Mouse (Mus musculus): ENCODE measurements around the gene Olfr1258.
"Not testable (repeated sequence)": the region's sequence is repeated elsewhere in the genome, so short reads cannot be mapped to it uniquely, and the experiment has no call there.

The Olfr1258 gene

DNA sequence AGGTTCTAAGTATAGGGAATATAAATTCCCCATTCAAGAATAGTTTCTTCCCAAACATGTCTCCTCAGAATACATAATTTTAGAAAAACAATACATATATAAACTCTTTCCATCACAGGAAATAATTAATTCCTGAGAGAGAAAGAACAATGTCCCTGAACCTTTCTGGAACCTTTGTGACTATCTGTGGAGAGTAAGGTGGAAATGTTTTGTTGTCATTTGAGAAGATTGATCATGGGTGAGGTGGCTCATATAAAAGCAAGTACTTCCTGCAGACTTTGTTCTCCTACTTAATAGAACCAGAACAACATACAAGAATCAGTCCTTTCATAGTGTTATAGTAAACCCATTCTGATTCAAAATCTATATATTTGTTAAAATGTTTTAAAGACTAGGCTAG lies at the start of gene Olfr1258:
Gene Olfr1258, plus strand, starts transcription at position 301 of the 400 bp plus-strand sequence.
- DNase-seq, result no peak

DNA sequence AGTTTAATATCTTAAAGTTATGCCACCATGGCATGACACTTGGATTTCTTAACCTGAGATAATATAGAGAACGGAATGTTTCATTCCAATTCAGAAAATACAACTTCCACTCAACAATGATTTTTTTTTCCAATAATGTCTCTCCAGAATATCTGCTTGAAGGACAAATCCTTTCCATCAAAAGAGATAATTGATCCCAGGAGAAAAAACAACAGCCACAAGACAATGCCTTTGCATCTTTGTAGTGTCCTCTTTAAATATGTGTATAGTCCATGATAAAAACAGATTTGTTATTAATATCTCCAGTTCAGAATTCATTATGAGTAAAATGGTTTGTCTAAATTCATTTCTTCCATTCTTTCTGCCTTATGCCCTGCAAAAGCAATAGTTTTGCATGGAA lies 49.0 kb upstream of the Olfr1258 start, which contains the start of gene Olfr1257:
Gene Olfr1257, plus strand, starts transcription at position 301 of the 400 bp plus-strand sequence.
- no peak for DNase-seq

- DNase-seq, result not testable (repeated sequence)
Measured at GRCm38 (mm10) chr2:89912616-89913015, 14.5 kb upstream of the Olfr1258 start.

- DNase-seq, result no peak
Measured at GRCm38 (mm10) chr2:89948564-89948963, 21.5 kb downstream of the Olfr1258 start, which contains the start of gene Olfr1259. Olfr1259 (minus strand) TSS chr2:89948664.

- DNase-seq, result no peak
Measured at GRCm38 (mm10) chr2:89974184-89974583, 47.1 kb downstream of the Olfr1258 start, which contains the start of gene Olfr1260. Olfr1260 (plus strand) TSS chr2:89974340.

DNA sequence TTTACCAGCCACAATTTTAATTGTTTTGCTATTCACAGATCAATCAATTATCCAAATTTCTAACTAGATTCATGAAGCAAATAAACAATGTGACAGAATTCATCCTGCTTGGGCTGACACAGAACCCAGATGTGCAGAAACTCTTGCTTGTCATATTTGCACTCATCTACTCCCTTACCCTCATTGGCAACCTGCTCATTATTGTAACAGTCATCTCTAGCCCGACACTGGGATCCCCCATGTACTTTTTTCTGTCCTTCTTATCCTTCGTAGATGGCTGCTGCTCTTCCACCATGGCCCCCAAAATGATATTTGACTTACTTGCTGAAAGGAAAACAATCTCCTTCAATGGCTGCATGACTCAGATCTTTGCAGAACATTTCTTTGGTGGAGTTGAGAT lies 50.6 kb downstream of the Olfr1258 start:
- DNase-seq, result no peak
